Mouse (Mus musculus): ENCODE measurements around the gene Apip.

Gene Apip

DNA sequence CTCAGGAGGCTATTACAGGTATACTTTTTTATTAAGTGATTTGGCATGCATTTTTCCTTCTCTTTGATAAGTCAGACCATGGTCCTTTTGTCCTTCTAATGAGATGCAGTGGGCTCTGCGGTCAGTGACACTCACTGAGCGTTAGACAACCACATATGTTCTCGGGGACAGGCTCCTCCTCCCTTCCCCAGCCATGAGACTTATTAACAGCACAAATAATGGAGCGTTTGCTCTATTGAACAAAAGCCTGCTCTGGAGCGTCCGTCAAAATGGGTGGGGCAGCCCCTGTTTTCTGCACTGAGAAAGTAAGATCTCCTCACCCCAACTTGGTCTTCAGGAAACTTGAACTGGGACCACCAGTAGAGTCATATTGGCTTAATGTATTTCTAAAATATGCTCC, 16.0 kb downstream of the Apip start:
- DNase-seq (ENCODE audit: low read depth, low spot score) = no peak

DNA sequence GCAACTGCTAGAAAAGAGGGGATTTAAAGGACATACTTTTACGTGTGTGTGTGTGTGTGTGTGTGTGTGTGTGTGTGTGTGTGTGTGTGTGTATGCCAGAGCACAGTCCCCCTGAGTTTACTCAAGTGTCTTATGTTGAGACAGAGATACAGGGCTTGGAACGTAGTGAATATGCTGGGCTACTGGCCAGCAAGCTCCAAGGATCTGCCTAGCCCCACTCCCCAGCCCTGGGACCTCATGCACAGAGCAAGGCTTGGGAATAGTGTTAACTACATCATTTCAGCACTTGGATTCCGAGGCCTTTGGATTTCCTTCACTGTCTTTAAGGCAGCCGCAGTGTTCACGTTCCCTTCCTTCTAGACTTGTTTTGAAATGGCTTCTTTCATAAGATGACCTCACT, 29.1 kb downstream of the Apip start:
- DNase-seq (ENCODE audit: low read depth, low spot score) = no peak

DNA sequence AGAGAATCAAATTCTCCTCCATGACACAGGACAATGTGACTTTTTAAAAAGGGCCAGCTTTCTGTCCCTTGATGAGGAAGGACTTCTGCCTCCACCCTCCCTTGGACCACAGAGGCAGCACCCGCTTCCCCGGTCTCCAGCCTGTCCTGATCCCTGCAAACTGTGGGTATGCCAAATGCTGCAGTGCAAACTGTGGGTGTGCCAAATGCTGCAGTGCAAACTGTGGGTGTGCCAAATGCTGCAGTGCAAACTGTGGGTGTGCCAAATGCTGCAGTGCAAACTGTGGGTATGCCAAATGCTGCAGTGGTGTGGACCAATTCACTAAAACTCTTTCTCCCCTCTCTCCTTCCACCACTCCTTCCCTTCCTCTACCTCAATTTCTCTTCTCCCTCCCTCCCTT, 32.7 kb downstream of the Apip start:
- no peak for DNase-seq (ENCODE audit: low read depth, low spot score)

DNA sequence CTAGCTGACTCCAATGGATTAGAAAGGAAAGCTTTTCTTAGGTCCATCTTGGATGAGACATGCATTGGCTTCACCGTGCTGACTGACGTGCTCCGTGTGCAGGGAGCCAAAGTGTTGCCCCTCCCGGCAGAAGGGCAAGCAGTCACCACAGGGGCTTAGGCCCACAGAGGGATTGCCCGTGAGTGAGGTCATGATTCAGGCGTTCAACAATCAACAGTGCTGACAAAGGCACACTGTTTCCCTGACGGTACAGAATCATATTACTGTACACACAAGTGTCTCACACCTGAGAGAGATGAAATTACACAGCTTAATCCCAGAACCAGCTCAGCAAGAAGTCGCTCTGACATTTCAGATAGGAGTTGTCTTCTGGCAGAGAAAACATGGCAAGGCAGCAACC, 38.2 kb downstream of the Apip start:
- no peak for DNase-seq (ENCODE audit: low read depth, low spot score)

DNA sequence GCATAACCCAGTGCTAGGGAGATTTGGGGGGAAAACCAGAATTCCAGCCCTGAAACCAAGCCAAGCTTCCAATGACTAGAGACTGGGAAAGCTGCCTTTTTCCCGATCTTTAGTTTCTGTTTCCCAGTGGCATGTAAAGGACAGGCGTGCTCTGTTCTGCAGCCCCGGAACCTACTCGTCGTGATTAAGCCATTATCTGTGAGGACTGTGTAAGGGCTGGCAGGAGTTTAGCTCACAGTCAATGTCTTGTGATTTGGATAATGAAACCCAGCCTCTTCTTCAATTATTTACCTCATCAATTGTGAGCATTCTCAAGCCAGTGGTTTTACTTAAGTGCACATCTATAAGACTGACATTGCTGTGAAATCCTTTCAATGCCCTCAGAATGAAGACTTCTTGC, 43.7 kb downstream of the Apip start:
- no peak for DNase-seq (ENCODE audit: low read depth, low spot score)

DNA sequence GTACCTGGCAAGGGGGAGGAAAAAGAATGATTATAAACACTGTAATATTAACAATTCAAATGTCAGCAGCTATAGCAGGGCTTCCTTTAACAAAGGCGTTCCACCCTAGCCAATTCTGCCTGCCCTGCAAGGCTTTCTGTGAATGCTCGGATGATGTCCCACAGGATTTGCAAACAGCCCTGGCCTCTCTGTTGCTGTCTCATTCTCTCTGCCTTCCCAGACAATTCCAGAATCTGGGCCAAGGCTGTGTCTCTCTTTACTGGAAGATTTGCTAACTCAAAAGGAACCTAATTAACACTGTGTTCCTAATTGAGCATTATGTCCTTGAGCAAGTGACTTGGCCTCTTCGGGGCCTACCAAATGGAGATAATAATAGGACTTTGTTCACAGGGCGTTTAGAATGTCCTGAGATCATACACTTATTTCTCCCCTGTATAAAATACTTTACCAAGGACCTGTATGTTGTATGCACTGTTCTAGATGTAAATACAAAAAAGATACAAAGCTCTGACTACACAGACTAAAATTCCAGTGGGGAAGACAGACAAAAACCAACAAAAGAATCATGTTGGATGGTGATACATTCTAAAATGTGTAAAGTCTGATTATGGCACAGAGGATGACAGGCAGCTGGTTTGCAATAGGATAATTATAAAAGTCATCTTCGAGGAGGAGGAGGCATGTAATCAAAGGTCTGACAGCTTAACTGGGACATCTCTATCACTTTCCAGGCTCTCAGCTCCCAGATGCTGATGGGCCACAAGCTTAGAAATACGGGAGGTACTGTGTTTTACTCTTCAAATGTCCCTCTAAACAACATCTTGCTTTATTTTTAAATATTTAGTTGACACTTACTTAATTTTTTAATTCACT, 45.1 kb downstream of the Apip start:
- no peak for DNase-seq (ENCODE audit: low read depth, low spot score)

DNA sequence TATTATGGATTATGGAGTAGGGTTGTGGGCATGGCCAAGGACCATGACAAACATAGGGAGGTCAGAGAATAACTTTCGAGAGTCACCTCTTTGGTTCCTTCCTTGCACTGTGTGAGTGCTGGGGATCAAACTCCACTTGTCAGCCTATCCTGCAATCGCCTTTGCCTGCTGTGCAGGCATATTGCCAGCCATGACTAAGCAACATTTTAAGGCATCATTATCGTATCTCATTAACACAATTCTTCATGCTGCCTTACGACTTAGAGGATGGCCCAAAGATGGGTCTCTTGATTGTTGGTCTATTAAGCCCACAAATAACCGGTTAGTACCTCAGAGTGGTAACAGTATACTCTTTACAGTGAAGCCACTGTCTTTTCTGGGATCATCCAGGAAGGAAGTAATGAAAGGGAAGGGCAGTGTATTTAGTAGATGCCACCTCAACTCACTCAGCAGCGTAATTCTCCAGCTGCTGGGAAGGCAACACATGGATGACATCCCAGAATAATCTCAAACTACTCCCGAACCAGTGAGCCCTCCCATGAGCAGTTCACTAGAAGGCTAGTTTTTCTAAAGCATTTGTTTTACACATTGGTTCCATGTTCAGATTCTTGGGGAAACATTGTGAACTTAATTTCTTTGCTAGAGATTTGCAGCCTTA, 45.9 kb downstream of the Apip start:
- no peak for DNase-seq (ENCODE audit: low read depth, low spot score)

DNA sequence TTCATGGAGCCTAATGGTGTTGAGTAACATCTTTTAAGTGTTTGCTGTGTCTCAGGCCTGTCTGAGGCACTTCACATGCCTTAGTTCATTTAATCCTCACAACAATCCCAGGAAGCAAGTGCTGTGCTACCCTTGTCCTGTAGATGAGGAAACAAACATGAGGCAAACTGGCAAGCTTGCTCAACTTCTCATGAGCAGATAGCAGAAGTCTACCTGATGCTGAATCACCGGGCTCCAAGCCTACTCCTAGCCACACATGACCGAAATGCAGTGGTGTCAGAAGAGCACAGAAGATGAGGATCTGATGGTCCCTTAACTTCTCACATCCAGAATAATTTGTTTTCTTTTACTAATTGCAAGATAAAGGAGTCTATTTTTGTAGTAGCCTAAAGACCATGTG, 56.2 kb downstream of the Apip start:
- no peak for DNase-seq (ENCODE audit: low read depth, low spot score)

DNA sequence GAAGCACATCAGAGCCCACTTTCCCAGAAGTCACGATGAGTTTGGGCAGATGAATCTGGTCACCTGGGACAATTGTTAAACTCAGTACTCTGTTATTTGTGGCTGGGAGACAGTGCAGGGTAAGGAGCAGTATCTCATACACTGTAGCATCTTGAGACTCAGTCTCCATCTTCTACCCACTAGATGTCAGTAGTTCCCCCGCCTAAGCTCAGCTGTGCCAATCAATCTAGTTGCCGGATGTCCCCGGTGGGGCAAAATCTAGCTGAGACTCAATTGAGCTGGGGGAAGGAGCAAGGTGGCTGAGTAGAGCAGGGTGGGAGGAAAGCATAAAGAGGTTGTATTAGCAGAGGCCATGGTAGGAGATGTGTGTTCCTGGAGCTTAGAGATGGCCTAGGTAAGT, 57.7 kb downstream of the Apip start:
- no peak for DNase-seq (ENCODE audit: low read depth, low spot score)

DNA sequence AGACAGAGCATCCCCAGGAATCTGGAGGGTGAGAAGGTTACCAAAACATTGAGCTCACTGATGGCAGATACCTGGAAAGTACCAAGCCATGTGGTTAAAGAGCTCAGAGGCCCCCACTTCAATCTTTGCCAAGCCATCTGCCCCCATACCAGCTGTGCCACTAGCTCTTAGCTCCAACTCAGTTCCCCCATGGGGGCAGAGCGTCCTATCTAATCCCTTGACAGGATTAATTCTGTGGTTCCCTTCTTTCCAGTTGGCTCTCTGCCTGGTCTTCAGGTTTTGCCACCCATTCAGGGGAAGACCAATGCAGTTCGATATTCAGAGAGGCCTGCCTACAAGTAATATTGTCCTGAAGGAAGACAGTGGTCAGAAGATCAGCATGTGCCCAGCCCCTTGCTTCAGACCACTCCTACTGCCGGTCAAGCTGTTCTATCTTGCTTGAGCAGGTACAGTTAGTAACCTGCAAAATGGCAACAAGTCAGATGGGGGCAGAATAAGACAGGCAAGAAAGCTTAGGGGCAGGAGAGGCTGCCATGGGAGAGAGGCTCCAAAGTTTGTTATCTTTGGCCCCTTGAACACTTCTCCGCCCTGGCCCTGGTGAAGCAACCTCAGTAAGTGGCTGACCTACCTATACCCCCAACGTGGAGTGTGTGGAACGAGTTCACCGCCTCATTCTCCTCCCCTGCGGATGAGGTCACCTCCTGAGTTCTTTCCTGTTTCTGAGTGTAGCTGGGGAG, 65.2 kb downstream of the Apip start:
- no peak for DNase-seq (ENCODE audit: low read depth, low spot score)

Data from brain, embryonic 18.5 days (tissue).